In the genomic region with DNA sequence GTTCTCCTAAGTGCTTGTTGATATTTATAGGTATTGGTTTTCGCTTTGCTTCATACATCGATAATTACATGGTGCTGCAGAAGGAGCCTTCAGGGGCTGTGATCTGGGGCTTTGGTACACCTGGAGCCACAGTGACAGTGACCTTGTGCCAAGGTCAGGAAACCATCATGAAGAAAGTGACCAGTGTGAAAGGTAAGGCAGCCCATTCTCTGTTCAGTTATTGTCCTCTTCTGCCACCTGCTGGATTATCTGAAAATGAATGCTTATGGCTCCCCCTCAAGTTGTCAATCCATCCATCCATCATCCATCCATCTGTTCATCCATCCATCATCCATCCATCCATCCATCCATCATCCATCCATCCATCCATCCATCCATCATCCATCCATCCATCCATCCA, we compare ENCODE assay signal across 9 mouse cellular contexts. TPM values are rescaled to one million over a fixed set of nuclear protein-coding genes. Genes with fewer than 3 reads are reported as not detected.
DNase-seq lines count a peak whose midpoint lies in the region; ATAC-seq and TF ChIP-seq lines count a peak whose summit lies in the region.
"Had no signal": no experiment of that assay in that cellular context is flagged by ENCODE, and none has a peak within 500 bp of the region (broad histone marks: within the 10 kb centered on the region; RNA-seq: fewer than 3 reads in every experiment).

No protein-coding gene starts in this region.

- H3K9ac ChIP-seq in kidney, embryonic 16.5 days (replicated peaks; ENCODE audit: low read length): no peak overlapping the region
- H3K9ac ChIP-seq in heart, postnatal 0 days (replicated peaks; ENCODE audit: low read depth, low read length): no peak overlapping the region

- peaks cover 6% of the 10 kb centered on the region for H3K4me1 ChIP-seq in kidney, embryonic 16.5 days (ENCODE audit: insufficient read depth, low read length)
- 0 out of 2 replicates have a peak, but pooled peaks cover 7% of the 10 kb centered on the region for H3K4me1 ChIP-seq in heart, postnatal 0 days (ENCODE audit: control insufficient read depth, insufficient read depth)

- 0 out of 2 replicates have a peak, but pooled peaks cover 3% of the 10 kb centered on the region for H3K27me3 ChIP-seq in kidney, embryonic 16.5 days (ENCODE audit: insufficient read depth, low read length)
- H3K27me3 ChIP-seq in heart, postnatal 0 days (ENCODE audit: control insufficient read depth, insufficient read depth, low read length): no peaks in the 10 kb centered on the region
- H3K27me3 ChIP-seq: megakaryocyte, embryonic 14.5 days had no signal

- H3K4me2 ChIP-seq in kidney, embryonic 16.5 days (replicated peaks; ENCODE audit: low read depth, low read length): no peak overlapping the region
- H3K4me2 ChIP-seq in heart, postnatal 0 days (ENCODE audit: low read depth, low read length): no peak overlapping the region

- TF ChIP-seq EP300 in heart, postnatal 0 days (IDR thresholded peaks at IDR 0.05; ENCODE audit: low read depth): no peak

- WGBS in kidney, embryonic 16.5 days: 56% methylated on average over 2 of the region's 2 CpGs
- 44% methylated on average over 2 of the region's 2 CpGs for WGBS in heart, postnatal 0 days

- H3K36me3 ChIP-seq in kidney, embryonic 16.5 days (ENCODE audit: insufficient read depth, low read length): no peaks in the 10 kb centered on the region
- H3K36me3 ChIP-seq in heart, postnatal 0 days (replicated peaks; ENCODE audit: control insufficient read depth, insufficient read depth, low read length): no peaks in the 10 kb centered on the region

- no peak overlapping the region for H3K4me3 ChIP-seq in kidney, embryonic 16.5 days (ENCODE audit: low read length)
- H3K4me3 ChIP-seq in heart, postnatal 0 days (ENCODE audit: low read depth, low read length): no peak overlapping the region
- H3K4me3 ChIP-seq: megakaryocyte, embryonic 14.5 days had no signal

- intact Hi-C loops in gastrocnemius, postnatal 36 days (cut with DNase I): loop anchor here (2.0 kb wide), 1 partner anchor 72 kb away; no protein-coding TSS in a partner anchor

- TF ChIP-seq CTCF in heart, postnatal 0 days (IDR thresholded peaks at IDR 0.05; ENCODE audit: low read depth): peak; percentile 78

- no peaks in the 10 kb centered on the region for H3K9me3 ChIP-seq in kidney, embryonic 16.5 days (ENCODE audit: low read length)
- H3K9me3 ChIP-seq in heart, postnatal 0 days (replicated peaks; ENCODE audit: control insufficient read depth, low read length): no peaks in the 10 kb centered on the region
- H3K9me3 ChIP-seq: megakaryocyte, embryonic 14.5 days had no signal

- DNase-seq in kidney, adult 18-20 months: peak; percentile 44
- peak; percentile 16 to 35 for DNase-seq in CD8-positive naive resting alpha-beta T cell, adult 2 months (ENCODE audit: low read depth in 2 of 2, low spot score in 2 of 2)
- no peak for DNase-seq in heart, postnatal 0 days (ENCODE audit: low spot score)
- peak; percentile 34 to 41 for DNase-seq in natural killer cell, adult 2 months (ENCODE audit: low spot score in 2 of 2)
- no peak for DNase-seq in urinary bladder, postnatal 36 days (ENCODE audit: low spot score in 2 of 2)
- no peak for DNase-seq in gastrocnemius, postnatal 36 days

- no peak for ATAC-seq in kidney, embryonic 16.5 days (ENCODE audit: low FRiP score, low TSS enrichment)
- ATAC-seq in activated CD4-positive, CD25-positive, alpha-beta regulatory T cell, adult 4 months: peak; percentile 37
- ATAC-seq in heart, postnatal 0 days (ENCODE audit: insufficient read depth, low read depth): no peak

- H3K27ac ChIP-seq in kidney, embryonic 16.5 days (ENCODE audit: low read length): no peak overlapping the region
- H3K27ac ChIP-seq in heart, postnatal 0 days (ENCODE audit: low read depth): no peak overlapping the region

RNA-seq across cellular contexts. Expression of gene Spa17, which starts 3.2 kb away (rescaled TPM):
- polyA plus RNA-seq in kidney, embryonic 16.5 days (2015; fragmentation: Nextera tagmentation; extraction: Ambion mirVana): 6.1 and 6.6 TPM in 2 replicates
- 1 to 10 TPM in 1 of 2 experiments, not detected in 1; 1.4 TPM for polyA plus RNA-seq in activated CD4-positive, CD25-positive, alpha-beta regulatory T cell, adult 4 months (2017; shearing (Covaris generic))
- total RNA-seq in heart, postnatal 0 days (2014; rRNA removed; ENCODE audit: low replicate concordance): 13.8 TPM in 1 of 2 replicates, not detected in the other
- polyA plus RNA-seq in heart, postnatal 0 days (2015; fragmentation: Nextera tagmentation; extraction: Ambion mirVana): 14.0 and 15.7 TPM in 2 replicates
- total RNA-seq in gastrocnemius, postnatal 36 days (2021): 1 to 10 TPM; 2.6 to 3.2 TPM

RNA-seq across cellular contexts. Expression of gene Tbrg1, which starts 40.3 kb away (rescaled TPM):
- 146 and 147 TPM in 2 replicates for polyA plus RNA-seq in kidney, embryonic 16.5 days (2015; fragmentation: Nextera tagmentation; extraction: Ambion mirVana)
- 100 to 1,000 TPM; 200 to 207 TPM for polyA plus RNA-seq in activated CD4-positive, CD25-positive, alpha-beta regulatory T cell, adult 4 months (2017; shearing (Covaris generic))
- 73.3 and 86.2 TPM in 2 replicates for total RNA-seq in heart, postnatal 0 days (2014; rRNA removed; ENCODE audit: low replicate concordance)
- 78.3 and 80.5 TPM in 2 replicates for polyA plus RNA-seq in heart, postnatal 0 days (2015; fragmentation: Nextera tagmentation; extraction: Ambion mirVana)
- total RNA-seq in gastrocnemius, postnatal 36 days (2021): 10 to 100 TPM; 27.7 to 32.7 TPM

RNA-seq across cellular contexts. Expression of gene Panx3, which starts 52.3 kb away (rescaled TPM):
- polyA plus RNA-seq in kidney, embryonic 16.5 days (2015; fragmentation: Nextera tagmentation; extraction: Ambion mirVana): 0.06 TPM in 1 of 2 replicates, not detected in the other
- not detected for polyA plus RNA-seq in activated CD4-positive, CD25-positive, alpha-beta regulatory T cell, adult 4 months (2017; shearing (Covaris generic))
- not detected in 2 replicates for total RNA-seq in heart, postnatal 0 days (2014; rRNA removed; ENCODE audit: low replicate concordance)
- not detected in 2 replicates for polyA plus RNA-seq in heart, postnatal 0 days (2015; fragmentation: Nextera tagmentation; extraction: Ambion mirVana)
- total RNA-seq in gastrocnemius, postnatal 36 days (2021): not detected

Comparison
In these comparisons a context has a peak if more than half of its experiments do, and no peak if none do; other contexts are left out.
1. DNase-seq: peak in kidney, adult 18-20 months (single experiment), CD8-positive naive resting alpha-beta T cell, adult 2 months (2 of 2) and natural killer cell, adult 2 months (2 of 2); none in heart, postnatal 0 days (single experiment), urinary bladder, postnatal 36 days (0 of 2) and gastrocnemius, postnatal 36 days (0 of 2).